Mouse (Mus musculus): ENCODE results near the gene Elf2. TPM values are rescaled to one million over a fixed set of nuclear protein-coding genes. Genes with fewer than 3 reads are reported as not detected.

The Elf2 gene
- total and polyA plus RNA-seq, 3 experiments = 25.6 to 56.9 (median 55.7) TPM

DNA sequence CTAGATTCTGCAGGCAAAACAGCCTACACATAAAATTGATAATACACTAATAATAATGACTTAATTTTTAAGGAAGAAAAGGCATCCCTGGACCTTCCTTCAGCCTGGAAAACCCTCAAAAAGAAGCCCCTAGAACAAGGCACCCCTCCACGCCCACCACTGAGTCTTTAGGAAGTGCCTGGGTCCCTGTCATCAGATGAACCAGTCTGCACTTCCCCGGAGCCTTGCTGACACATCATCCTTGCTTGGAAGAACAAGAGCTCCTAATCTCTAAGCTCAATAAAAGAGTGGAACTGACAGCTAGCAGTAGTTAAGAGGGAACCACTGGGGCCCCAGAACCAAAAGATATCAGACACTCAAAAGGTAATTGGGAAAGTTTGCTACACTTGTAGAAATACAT is 33.8 kb downstream of the Elf2 start:
- H3K27me3 ChIP-seq (ENCODE audit: control insufficient read depth, insufficient read depth, low read length) = no peaks in the 10 kb centered on the region
- intact Hi-C loops (cut with DNase I) = no loop called here
- no peak overlapping the region for H3K9ac ChIP-seq (ENCODE audit: low read depth, low read length)
- no peak for DNase-seq
- H3K36me3 ChIP-seq (ENCODE audit: control insufficient read depth, insufficient read depth, low read length) = peaks cover 7% of the 10 kb centered on the region; the same call in 1 of the 2 replicates
- WGBS = 57% methylated on average over 2 of the region's 2 CpGs
- no peaks in the 10 kb centered on the region for H3K79me2 ChIP-seq (replicated peaks; ENCODE audit: control insufficient read depth, insufficient read depth, low read length)
- no peak for TF ChIP-seq POLR2A (IDR thresholded peaks at IDR 0.05; ENCODE audit: insufficient read depth, low read depth, low read length)
- TF ChIP-seq EP300 (IDR thresholded peaks at IDR 0.05; ENCODE audit: insufficient read depth, low read depth, low read length) = no peak
- TF ChIP-seq CTCF (IDR thresholded peaks at IDR 0.05) = no peak
- H3K4me3 ChIP-seq = no peak overlapping the region
- peaks cover 19% of the 10 kb centered on the region for H3K4me1 ChIP-seq (ENCODE audit: control insufficient read depth, insufficient read depth, low read length)
- H3K27ac ChIP-seq = no peak overlapping the region

DNA sequence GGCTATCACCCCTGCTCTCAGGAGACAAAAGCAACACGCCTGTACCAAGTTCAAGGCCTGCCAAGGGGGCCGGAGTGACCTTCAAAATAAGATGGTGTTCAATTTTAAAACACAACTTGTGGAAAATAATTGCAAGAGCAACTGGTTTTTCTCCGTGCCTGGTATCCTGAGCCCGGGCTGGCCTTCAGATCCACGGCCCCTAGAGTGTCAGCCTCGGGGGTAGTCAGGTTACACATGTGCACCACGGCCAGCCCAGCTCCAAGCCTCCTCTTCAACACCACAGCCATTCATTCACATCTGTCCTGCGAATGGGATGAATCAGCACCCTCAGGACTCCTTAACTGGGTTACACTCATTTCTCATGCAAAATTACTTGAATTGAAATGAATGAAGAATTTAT is 34.5 kb downstream of the Elf2 start:
- WGBS = 84% methylated on average over 8 of the region's 8 CpGs
- H3K36me3 ChIP-seq (ENCODE audit: control insufficient read depth, insufficient read depth, low read length) = peaks cover 9% of the 10 kb centered on the region
- no peak for TF ChIP-seq CTCF (IDR thresholded peaks at IDR 0.05)
- no peak for TF ChIP-seq EP300 (IDR thresholded peaks at IDR 0.05; ENCODE audit: insufficient read depth, low read depth, low read length)
- TF ChIP-seq POLR2A (IDR thresholded peaks at IDR 0.05; ENCODE audit: insufficient read depth, low read depth, low read length) = no peak
- intact Hi-C loops (cut with DNase I) = no loop called here
- no peak overlapping the region for H3K4me3 ChIP-seq
- no peak for DNase-seq
- H3K27me3 ChIP-seq (ENCODE audit: control insufficient read depth, insufficient read depth, low read length) = no peaks in the 10 kb centered on the region
- H3K79me2 ChIP-seq (replicated peaks; ENCODE audit: control insufficient read depth, insufficient read depth, low read length) = no peaks in the 10 kb centered on the region
- no peak overlapping the region for H3K27ac ChIP-seq
- H3K4me1 ChIP-seq (ENCODE audit: control insufficient read depth, insufficient read depth, low read length) = peaks cover 18% of the 10 kb centered on the region
- no peak overlapping the region for H3K9ac ChIP-seq (ENCODE audit: low read depth, low read length)

DNA sequence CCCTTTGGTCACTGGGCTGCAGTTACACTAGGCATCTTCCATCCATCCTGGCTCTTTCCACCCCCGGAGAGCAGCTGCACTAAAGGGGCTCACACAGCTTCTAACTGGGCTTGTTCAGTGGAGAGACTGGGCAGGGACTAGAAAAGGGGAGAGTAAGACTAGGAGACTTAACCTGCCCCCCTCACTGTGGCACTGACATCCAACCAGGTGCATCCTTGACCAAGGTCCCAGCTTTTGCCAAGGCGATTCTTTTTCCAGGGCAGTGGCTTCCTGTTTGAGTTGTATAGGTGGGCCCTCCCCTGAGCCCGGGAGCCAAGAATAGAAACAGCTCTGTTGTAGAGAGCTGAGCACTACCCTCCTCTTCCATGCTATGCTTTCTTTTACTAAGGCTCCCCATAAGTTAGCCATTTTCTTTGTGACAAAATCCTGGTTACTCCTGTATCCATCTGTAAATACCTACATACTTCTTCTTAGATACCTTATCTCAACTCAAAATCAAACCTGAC is 37.4 kb downstream of the Elf2 start:
- Histone ChIP-seq H3K79me2 (replicated peaks; ENCODE audit: control insufficient read depth, insufficient read depth, low read length) (0 out of 2 replicates have a peak, but pooled peaks cover 1% of the 10 kb centered on the region), H3K9ac (ENCODE audit: low read depth, low read length) (no peak overlapping the region), H3K4me3 (no peak overlapping the region), H3K27ac (peak overlapping the region; percentile 32; the same call in 1 of the 2 replicates), H3K27me3 (ENCODE audit: control insufficient read depth, insufficient read depth, low read length) (no peaks in the 10 kb centered on the region), H3K36me3 (ENCODE audit: control insufficient read depth, insufficient read depth, low read length) (peaks cover 10% of the 10 kb centered on the region), H3K4me1 (ENCODE audit: control insufficient read depth, insufficient read depth, low read length) (peaks cover 16% of the 10 kb centered on the region)
- TF ChIP-seq POLR2A (IDR thresholded peaks at IDR 0.05; ENCODE audit: insufficient read depth, low read depth, low read length) = no peak
- TF ChIP-seq EP300 (IDR thresholded peaks at IDR 0.05; ENCODE audit: insufficient read depth, low read depth, low read length) = no peak
- TF ChIP-seq CTCF (IDR thresholded peaks at IDR 0.05) = no peak
- 26% methylated on average over 3 of the region's 3 CpGs for WGBS
- intact Hi-C loops (cut with DNase I) = no loop called here
- DNase-seq = peak in 1 of 2 experiments; percentile 18

DNA sequence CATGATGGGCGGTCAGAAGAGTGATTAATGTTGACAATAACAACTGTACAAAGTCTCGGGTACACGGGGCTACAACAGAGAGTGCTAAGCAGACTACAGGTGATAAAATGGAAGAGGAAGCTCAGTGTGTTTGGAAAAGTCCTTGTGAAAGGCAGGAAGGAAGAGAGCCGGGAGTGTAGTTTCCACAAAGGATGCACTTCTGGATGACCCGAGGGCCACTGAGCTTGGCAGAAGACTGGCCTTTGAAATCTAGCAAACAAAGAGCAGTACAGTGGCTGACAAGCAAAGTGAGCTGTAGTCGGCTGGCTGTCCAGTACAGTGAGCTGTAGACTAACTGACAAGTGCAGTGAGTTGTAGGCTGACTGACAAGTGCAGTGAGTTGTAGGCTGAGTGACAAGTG is 38.9 kb downstream of the Elf2 start:
- Histone ChIP-seq H3K4me3 (no peak overlapping the region), H3K27me3 (ENCODE audit: control insufficient read depth, insufficient read depth, low read length) (no peaks in the 10 kb centered on the region), H3K79me2 (replicated peaks; ENCODE audit: control insufficient read depth, insufficient read depth, low read length) (0 out of 2 replicates have a peak, but pooled peaks cover 1% of the 10 kb centered on the region), H3K9ac (ENCODE audit: low read depth, low read length) (no peak overlapping the region), H3K4me1 (ENCODE audit: control insufficient read depth, insufficient read depth, low read length) (peaks cover 16% of the 10 kb centered on the region), H3K36me3 (ENCODE audit: control insufficient read depth, insufficient read depth, low read length) (peaks cover 13% of the 10 kb centered on the region), H3K27ac (peak overlapping the region; percentile 34)
- DNase-seq = peak; percentile 17 to 41
- 45% methylated on average over 6 of the region's 6 CpGs for WGBS
- intact Hi-C loops (cut with DNase I) = no loop called here
- TF ChIP-seq POLR2A (IDR thresholded peaks at IDR 0.05; ENCODE audit: insufficient read depth, low read depth, low read length) (0 out of 2 replicates have a peak, but pooled peaks have one; percentile 33), EP300 (IDR thresholded peaks at IDR 0.05; ENCODE audit: insufficient read depth, low read depth, low read length) (peak; percentile 52; the same call in 1 of the 2 replicates), CTCF (IDR thresholded peaks at IDR 0.05) (no peak)

DNA sequence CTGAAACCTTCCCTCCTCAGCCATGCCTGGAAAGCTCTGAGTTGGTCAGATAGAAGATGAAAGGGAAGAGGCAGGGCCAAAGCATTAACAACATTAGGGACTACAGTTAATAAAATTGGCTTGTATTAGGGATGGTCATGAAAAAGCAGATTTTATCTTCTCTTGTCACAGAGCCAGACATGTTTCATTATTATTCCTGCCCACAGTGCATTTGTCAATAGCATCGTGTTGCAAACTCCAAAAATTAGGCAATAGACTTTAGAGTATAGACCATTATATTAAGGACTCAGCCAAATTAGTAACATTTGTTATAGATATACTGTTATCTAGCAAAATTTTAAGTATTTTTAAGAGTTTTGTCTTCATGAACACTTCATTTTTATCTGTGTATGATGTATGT is 43.7 kb downstream of the Elf2 start:
- peaks cover 6% of the 10 kb centered on the region for H3K36me3 ChIP-seq (ENCODE audit: control insufficient read depth, insufficient read depth, low read length)
- H3K79me2 ChIP-seq (replicated peaks; ENCODE audit: control insufficient read depth, insufficient read depth, low read length) = 0 out of 2 replicates have a peak, but pooled peaks cover 3% of the 10 kb centered on the region
- no peak overlapping the region for H3K9ac ChIP-seq (ENCODE audit: low read depth, low read length)
- no peaks in the 10 kb centered on the region for H3K27me3 ChIP-seq (ENCODE audit: control insufficient read depth, insufficient read depth, low read length)
- H3K27ac ChIP-seq = no peak overlapping the region
- DNase-seq = no peak
- 37% methylated on average over 1 of the region's 1 CpGs for WGBS
- intact Hi-C loops (cut with DNase I) = no loop called here
- no peak for TF ChIP-seq POLR2A (IDR thresholded peaks at IDR 0.05; ENCODE audit: insufficient read depth, low read depth, low read length)
- no peak for TF ChIP-seq CTCF (IDR thresholded peaks at IDR 0.05)
- TF ChIP-seq EP300 (IDR thresholded peaks at IDR 0.05; ENCODE audit: insufficient read depth, low read depth, low read length) = no peak
- H3K4me1 ChIP-seq (ENCODE audit: control insufficient read depth, insufficient read depth, low read length) = peaks cover 4% of the 10 kb centered on the region
- H3K4me3 ChIP-seq = no peak overlapping the region

DNA sequence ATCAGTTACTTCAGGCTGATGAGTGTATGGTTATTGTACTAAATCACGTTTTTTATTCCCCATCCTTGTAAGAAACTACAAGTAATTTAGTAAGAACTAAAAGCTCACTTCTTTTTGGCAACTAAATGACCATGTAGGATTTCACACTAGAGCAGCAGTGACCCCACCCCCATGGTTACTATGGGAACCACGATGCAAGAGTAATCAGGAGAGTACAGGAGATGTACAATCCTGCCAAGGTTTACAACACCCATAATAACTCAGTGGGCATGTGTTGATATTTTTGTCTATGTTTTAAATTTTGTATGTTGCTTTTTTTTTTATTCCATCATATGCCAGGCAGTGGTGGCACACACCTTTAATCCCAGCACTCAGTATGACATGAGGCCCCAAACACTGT is 45.2 kb downstream of the Elf2 start:
- no peaks in the 10 kb centered on the region for H3K27me3 ChIP-seq (ENCODE audit: control insufficient read depth, insufficient read depth, low read length)
- no peak overlapping the region for H3K9ac ChIP-seq (ENCODE audit: low read depth, low read length)
- TF ChIP-seq EP300 (IDR thresholded peaks at IDR 0.05; ENCODE audit: insufficient read depth, low read depth, low read length) (no peak), POLR2A (IDR thresholded peaks at IDR 0.05; ENCODE audit: insufficient read depth, low read depth, low read length) (no peak), CTCF (IDR thresholded peaks at IDR 0.05) (no peak)
- 0 out of 2 replicates have a peak, but pooled peaks cover 2% of the 10 kb centered on the region for H3K79me2 ChIP-seq (replicated peaks; ENCODE audit: control insufficient read depth, insufficient read depth, low read length)
- intact Hi-C loops (cut with DNase I) = no loop called here
- 48% methylated on average over 2 of the region's 2 CpGs for WGBS
- H3K4me3 ChIP-seq = no peak overlapping the region
- no peak overlapping the region for H3K27ac ChIP-seq
- peaks cover 1% of the 10 kb centered on the region for H3K4me1 ChIP-seq (ENCODE audit: control insufficient read depth, insufficient read depth, low read length)
- DNase-seq = no peak
- H3K36me3 ChIP-seq (ENCODE audit: control insufficient read depth, insufficient read depth, low read length) = peaks cover 5% of the 10 kb centered on the region; the same call in 1 of the 2 replicates

All from heart, adult 2 months (tissue).